Comparison of ENCODE assay signal across 7 mouse cellular contexts in the genomic region with DNA sequence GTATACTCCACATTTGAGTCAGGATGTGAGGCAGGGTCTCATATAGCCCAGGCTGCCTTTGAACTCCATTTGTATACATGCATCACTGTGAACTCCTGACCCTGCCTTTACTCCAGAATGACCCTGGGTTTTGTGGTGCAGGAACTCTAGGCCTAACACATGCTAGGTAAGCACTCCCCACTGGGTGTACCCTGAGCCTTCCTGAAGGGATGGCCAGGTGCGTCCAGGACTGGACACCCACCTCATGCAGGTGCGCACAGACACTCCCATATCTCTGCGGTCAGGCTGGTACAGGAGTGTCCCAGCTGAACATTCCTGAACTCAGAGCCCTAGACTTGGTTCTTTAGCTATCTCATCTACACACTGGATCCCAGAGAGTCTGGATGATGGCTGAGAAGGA. TPM values are rescaled to one million over a fixed set of nuclear protein-coding genes. Genes with fewer than 3 reads are reported as not detected.
DNase-seq lines count a peak whose midpoint lies in the region; ATAC-seq and TF ChIP-seq lines count a peak whose summit lies in the region.

No protein-coding gene starts in this region.

- peak overlapping the region; percentile 96 for H3K27ac ChIP-seq in lung, postnatal 0 days (ENCODE audit: low read length)
- peak overlapping the region; percentile 98 for H3K27ac ChIP-seq in forebrain, embryonic 10.5 days
- peak overlapping the region; percentile 92 for H3K27ac ChIP-seq in limb, embryonic 11.5 days (replicated peaks; ENCODE audit: low read depth, low read length)
- peak overlapping the region; percentile 90 for H3K27ac ChIP-seq in stomach, embryonic 15.5 days

- ATAC-seq in lung, postnatal 0 days, result no peak
- ATAC-seq in limb, embryonic 11.5 days (ENCODE audit: insufficient number of reproducible peaks, low FRiP score, low TSS enrichment, low read depth), result 0 out of 2 replicates have a peak, but pooled peaks have one; percentile 4
- no peak for ATAC-seq in stomach, embryonic 15.5 days (ENCODE audit: insufficient read depth, low FRiP score, low read depth)
- no peak for ATAC-seq in erythroid progenitor cell, adult 5-6 weeks (replicated peaks; ENCODE audit: low FRiP score, poor library complexity, severe bottlenecking)

- no peak overlapping the region; the same call in 1 of the 2 replicates for H3K9ac ChIP-seq in lung, postnatal 0 days (replicated peaks; ENCODE audit: low read depth)
- H3K9ac ChIP-seq in limb, embryonic 11.5 days (ENCODE audit: low read length), result peak overlapping the region; percentile 87
- H3K9ac ChIP-seq in stomach, embryonic 15.5 days, result 0 out of 2 replicates have a peak overlapping the region, but pooled peaks have one; percentile 9

- no peaks in the 10 kb centered on the region; the same call in 1 of the 2 replicates for H3K36me3 ChIP-seq in lung, postnatal 0 days (ENCODE audit: insufficient read depth, low read length)
- H3K36me3 ChIP-seq in forebrain, embryonic 10.5 days (replicated peaks), result peaks cover 34% of the 10 kb centered on the region
- H3K36me3 ChIP-seq in limb, embryonic 11.5 days (ENCODE audit: control insufficient read depth, insufficient read depth, low read length), result peaks cover 12% of the 10 kb centered on the region
- peaks cover 4% of the 10 kb centered on the region for H3K36me3 ChIP-seq in stomach, embryonic 15.5 days

- no peaks in the 10 kb centered on the region for H3K9me3 ChIP-seq in lung, postnatal 0 days (ENCODE audit: low read length)
- H3K9me3 ChIP-seq in forebrain, embryonic 10.5 days, result no peaks in the 10 kb centered on the region
- H3K9me3 ChIP-seq in limb, embryonic 11.5 days (ENCODE audit: control insufficient read depth, low read length), result no peaks in the 10 kb centered on the region
- H3K9me3 ChIP-seq in stomach, embryonic 15.5 days, result no peaks in the 10 kb centered on the region

- TF ChIP-seq EP300 in lung, postnatal 0 days (IDR thresholded peaks at IDR 0.05), result no peak

- H3K4me2 ChIP-seq in lung, postnatal 0 days (replicated peaks; ENCODE audit: low read depth, low read length), result peak overlapping the region; percentile 52
- H3K4me2 ChIP-seq in limb, embryonic 11.5 days (ENCODE audit: low read depth, severe bottlenecking), result peak overlapping the region; percentile 66
- peak overlapping the region; percentile 65 for H3K4me2 ChIP-seq in stomach, embryonic 15.5 days

- DNase-seq in lung, postnatal 0 days (ENCODE audit: low spot score), result peak; percentile 19
- no peak for DNase-seq in lung, postnatal 4 days
- no peak for DNase-seq in forebrain, embryonic 10.5 days (ENCODE audit: extremely low spot score, low spot score)
- DNase-seq in limb, embryonic 11.5 days (ENCODE audit: low spot score), result no peak
- DNase-seq in urinary bladder, adult 2 months (ENCODE audit: low spot score), result no peak

- 0 out of 2 replicates have a peak overlapping the region, but pooled peaks have one; percentile 62 for H3K4me3 ChIP-seq in lung, postnatal 0 days (ENCODE audit: low read depth, low read length)
- H3K4me3 ChIP-seq in forebrain, embryonic 10.5 days, result peak overlapping the region; percentile 78
- H3K4me3 ChIP-seq in limb, embryonic 11.5 days (ENCODE audit: low read depth, low read length), result peak overlapping the region; percentile 66
- peak overlapping the region; percentile 54 for H3K4me3 ChIP-seq in stomach, embryonic 15.5 days (replicated peaks)

- H3K27me3 ChIP-seq in lung, postnatal 0 days (replicated peaks; ENCODE audit: insufficient read depth, low read length), result no peaks in the 10 kb centered on the region
- H3K27me3 ChIP-seq in forebrain, embryonic 10.5 days (ENCODE audit: poor library complexity, severe bottlenecking), result no peaks in the 10 kb centered on the region
- H3K27me3 ChIP-seq in limb, embryonic 11.5 days (ENCODE audit: control insufficient read depth, insufficient read depth, low read length), result no peaks in the 10 kb centered on the region
- H3K27me3 ChIP-seq in stomach, embryonic 15.5 days (replicated peaks), result no peaks in the 10 kb centered on the region

- no peak for TF ChIP-seq CTCF in lung, postnatal 0 days (IDR thresholded peaks at IDR 0.05)

- WGBS in lung, postnatal 0 days, result 72% methylated on average over 3 of the region's 3 CpGs
- WGBS in forebrain, embryonic 10.5 days, result 92% methylated on average over 3 of the region's 3 CpGs
- 86% methylated on average over 3 of the region's 3 CpGs for WGBS in limb, embryonic 11.5 days
- WGBS in stomach, embryonic 15.5 days, result 71% methylated on average over 3 of the region's 3 CpGs

- peaks cover 20% of the 10 kb centered on the region for H3K4me1 ChIP-seq in lung, postnatal 0 days (ENCODE audit: insufficient read depth, low read depth, low read length)
- peaks cover 38% of the 10 kb centered on the region for H3K4me1 ChIP-seq in forebrain, embryonic 10.5 days
- H3K4me1 ChIP-seq in limb, embryonic 11.5 days (ENCODE audit: control insufficient read depth, insufficient read depth, low read length), result peaks cover 12% of the 10 kb centered on the region
- H3K4me1 ChIP-seq in stomach, embryonic 15.5 days, result peaks cover 23% of the 10 kb centered on the region

RNA-seq across cellular contexts. Expression of a gene that starts 1.1 kb away (rescaled TPM):
- 95.9 and 104 TPM in 2 replicates for polyA plus RNA-seq in lung, postnatal 0 days (2015; fragmentation: Nextera tagmentation; extraction: Ambion mirVana)
- 336 and 339 TPM in 2 replicates for polyA plus RNA-seq in forebrain, embryonic 10.5 days (2016; fragmentation: Nextera tagmentation; extraction: Ambion mirVana)
- polyA plus RNA-seq in limb, embryonic 11.5 days (2014; fragmentation: Nextera tagmentation; extraction: Ambion mirVana), result 356 and 388 TPM in 2 replicates
- 271 and 297 TPM in 2 replicates for polyA plus RNA-seq in stomach, embryonic 15.5 days (2015; fragmentation: Nextera tagmentation; extraction: Ambion mirVana)
- 86.5 and 93.1 TPM in 2 replicates for total RNA-seq in erythroid progenitor cell, adult 5-6 weeks (2015; ENCODE audit: low replicate concordance)
- 38.4 and 57.6 TPM in 2 replicates for total RNA-seq in erythroid progenitor cell, adult 5-6 weeks (2017; ENCODE audit: low replicate concordance)
- polyA plus RNA-seq in urinary bladder, adult 2 months (2012; rRNA removed), result 97.8 and 99.4 TPM in 2 replicates

RNA-seq across cellular contexts. Expression of a gene that starts 13.9 kb away (rescaled TPM):
- polyA plus RNA-seq in lung, postnatal 0 days (2015; fragmentation: Nextera tagmentation; extraction: Ambion mirVana), result 32.9 and 34.4 TPM in 2 replicates
- 40.5 and 49.3 TPM in 2 replicates for polyA plus RNA-seq in forebrain, embryonic 10.5 days (2016; fragmentation: Nextera tagmentation; extraction: Ambion mirVana)
- 48.9 and 59.4 TPM in 2 replicates for polyA plus RNA-seq in limb, embryonic 11.5 days (2014; fragmentation: Nextera tagmentation; extraction: Ambion mirVana)
- polyA plus RNA-seq in stomach, embryonic 15.5 days (2015; fragmentation: Nextera tagmentation; extraction: Ambion mirVana), result 49.9 and 57.9 TPM in 2 replicates
- total RNA-seq in erythroid progenitor cell, adult 5-6 weeks (2015; ENCODE audit: low replicate concordance), result 0.36 and 6.3 TPM in 2 replicates
- under 0.01 and 3.0 TPM in 2 replicates for total RNA-seq in erythroid progenitor cell, adult 5-6 weeks (2017; ENCODE audit: low replicate concordance)
- polyA plus RNA-seq in urinary bladder, adult 2 months (2012; rRNA removed), result 19.2 and 20.6 TPM in 2 replicates

RNA-seq across cellular contexts. Expression of a gene that starts 24.6 kb away (rescaled TPM):
- polyA plus RNA-seq in lung, postnatal 0 days (2015; fragmentation: Nextera tagmentation; extraction: Ambion mirVana), result 107 and 109 TPM in 2 replicates
- 49.6 and 50.9 TPM in 2 replicates for polyA plus RNA-seq in forebrain, embryonic 10.5 days (2016; fragmentation: Nextera tagmentation; extraction: Ambion mirVana)
- 104 and 109 TPM in 2 replicates for polyA plus RNA-seq in limb, embryonic 11.5 days (2014; fragmentation: Nextera tagmentation; extraction: Ambion mirVana)
- polyA plus RNA-seq in stomach, embryonic 15.5 days (2015; fragmentation: Nextera tagmentation; extraction: Ambion mirVana), result 84.4 and 84.6 TPM in 2 replicates
- total RNA-seq in erythroid progenitor cell, adult 5-6 weeks (2015; ENCODE audit: low replicate concordance), result 26.7 and 36.0 TPM in 2 replicates
- total RNA-seq in erythroid progenitor cell, adult 5-6 weeks (2017; ENCODE audit: low replicate concordance), result 21.1 and 32.0 TPM in 2 replicates
- polyA plus RNA-seq in urinary bladder, adult 2 months (2012; rRNA removed), result 132 and 153 TPM in 2 replicates

RNA-seq across cellular contexts. Expression of a gene that starts 29.1 kb away (rescaled TPM):
- 0.04 and 0.07 TPM in 2 replicates for polyA plus RNA-seq in lung, postnatal 0 days (2015; fragmentation: Nextera tagmentation; extraction: Ambion mirVana)
- polyA plus RNA-seq in forebrain, embryonic 10.5 days (2016; fragmentation: Nextera tagmentation; extraction: Ambion mirVana), result 0.02 TPM in 1 of 2 replicates, not detected in the other
- not detected in 2 replicates for polyA plus RNA-seq in limb, embryonic 11.5 days (2014; fragmentation: Nextera tagmentation; extraction: Ambion mirVana)
- 0.04 TPM in 1 of 2 replicates, not detected in the other for polyA plus RNA-seq in stomach, embryonic 15.5 days (2015; fragmentation: Nextera tagmentation; extraction: Ambion mirVana)
- total RNA-seq in erythroid progenitor cell, adult 5-6 weeks (2015; ENCODE audit: low replicate concordance), result not detected in 2 replicates
- total RNA-seq in erythroid progenitor cell, adult 5-6 weeks (2017; ENCODE audit: low replicate concordance), result not detected in 2 replicates
- not detected in 2 replicates for polyA plus RNA-seq in urinary bladder, adult 2 months (2012; rRNA removed)

RNA-seq across cellular contexts. Expression of a gene that starts 41.9 kb away (rescaled TPM):
- 1.3 and 2.3 TPM in 2 replicates for polyA plus RNA-seq in lung, postnatal 0 days (2015; fragmentation: Nextera tagmentation; extraction: Ambion mirVana)
- polyA plus RNA-seq in forebrain, embryonic 10.5 days (2016; fragmentation: Nextera tagmentation; extraction: Ambion mirVana), result not detected in 2 replicates
- polyA plus RNA-seq in limb, embryonic 11.5 days (2014; fragmentation: Nextera tagmentation; extraction: Ambion mirVana), result 0.15 TPM in 1 of 2 replicates, not detected in the other
- 0.95 and 1.4 TPM in 2 replicates for polyA plus RNA-seq in stomach, embryonic 15.5 days (2015; fragmentation: Nextera tagmentation; extraction: Ambion mirVana)
- not detected in 2 replicates for total RNA-seq in erythroid progenitor cell, adult 5-6 weeks (2015; ENCODE audit: low replicate concordance)
- total RNA-seq in erythroid progenitor cell, adult 5-6 weeks (2017; ENCODE audit: low replicate concordance), result not detected in 2 replicates
- 0.84 and 1.1 TPM in 2 replicates for polyA plus RNA-seq in urinary bladder, adult 2 months (2012; rRNA removed)
